Mouse (Mus musculus): ENCODE results near the gene Mgarp. TPM values are rescaled to one million over a fixed set of nuclear protein-coding genes. Genes with fewer than 3 reads are reported as not detected.
"Not testable (repeated sequence)": the region's sequence is repeated elsewhere in the genome, so short reads cannot be mapped to it uniquely, and the experiment has no call there.

Mgarp gene
- polyA plus RNA-seq (2015; fragmentation: Nextera tagmentation; extraction: Ambion mirVana): 1.5 and 2.2 TPM in 2 replicates

- H3K4me3 ChIP-seq: peak within 1 kb of the TSS; percentile 46
- H3K27ac ChIP-seq: no peak within 1 kb of the TSS
- no peaks in the 10 kb centered on the region for H3K36me3 ChIP-seq (ENCODE audit: poor library complexity, severe bottlenecking)
- H3K9ac ChIP-seq: peak within 1 kb of the TSS; percentile 58
- peaks cover 36% of the 10 kb centered on the region for H3K27me3 ChIP-seq
- peak within 1 kb of the TSS; percentile 73 for H3K4me2 ChIP-seq
- ATAC-seq: peak; percentile 83
- peaks cover 16% of the 10 kb centered on the region for H3K4me1 ChIP-seq
- WGBS: 3% methylated on average over 41 of the region's 41 CpGs
- H3K9me3 ChIP-seq (replicated peaks): no peaks in the 10 kb centered on the region
Observed at GRCm38 (mm10) chr3:51396219-51397068, at the start of gene Mgarp. Gene Mgarp (minus strand): TSS chr3:51396738.

DNA sequence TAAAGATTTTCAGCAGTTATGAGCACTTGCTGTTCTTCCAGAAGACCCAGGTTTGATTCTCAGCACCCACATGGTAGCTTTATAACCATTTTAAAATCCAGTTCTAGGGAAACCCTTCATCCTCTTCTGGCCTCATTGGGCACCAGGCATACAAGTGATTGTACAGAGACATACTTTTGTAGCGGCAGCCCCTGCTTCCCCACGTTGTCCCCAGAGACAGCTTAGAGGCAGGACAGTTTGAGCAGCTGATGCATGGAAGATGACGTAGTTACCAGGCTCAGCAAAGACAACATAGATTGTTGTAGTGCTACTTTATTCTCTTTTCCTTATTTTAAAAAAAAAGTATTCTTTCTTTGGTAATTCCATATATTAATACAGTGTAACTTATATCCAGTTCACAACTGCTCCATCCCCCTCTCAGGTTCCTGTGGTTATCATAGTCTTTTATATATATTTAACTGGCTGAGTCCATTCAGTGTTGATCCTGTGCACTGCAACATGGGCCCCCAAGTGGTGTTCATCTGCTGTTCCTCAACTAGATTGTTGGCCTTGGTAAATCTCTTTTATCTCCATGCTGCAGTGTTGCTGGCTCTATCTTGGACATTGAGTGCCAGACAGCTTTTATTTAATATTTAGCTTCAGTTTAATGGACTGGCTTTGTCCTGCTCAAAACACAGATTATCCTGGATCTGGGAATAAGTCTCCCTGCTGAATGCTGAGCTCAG lies 38.5 kb upstream of the Mgarp start:
- ATAC-seq: no peak
- H3K4me2 ChIP-seq: no peak overlapping the region
- WGBS: 93% methylated on average over 3 of the region's 3 CpGs
- 0 out of 2 replicates have a peak, but pooled peaks cover 3% of the 10 kb centered on the region for H3K9me3 ChIP-seq (replicated peaks)
- H3K4me1 ChIP-seq: no peaks in the 10 kb centered on the region
- no peak overlapping the region for H3K27ac ChIP-seq
- no peak overlapping the region for H3K9ac ChIP-seq
- H3K27me3 ChIP-seq: no peaks in the 10 kb centered on the region
- H3K36me3 ChIP-seq (ENCODE audit: poor library complexity, severe bottlenecking): peaks cover 10% of the 10 kb centered on the region; the same call in 1 of the 2 replicates
- H3K4me3 ChIP-seq: no peak overlapping the region

DNA sequence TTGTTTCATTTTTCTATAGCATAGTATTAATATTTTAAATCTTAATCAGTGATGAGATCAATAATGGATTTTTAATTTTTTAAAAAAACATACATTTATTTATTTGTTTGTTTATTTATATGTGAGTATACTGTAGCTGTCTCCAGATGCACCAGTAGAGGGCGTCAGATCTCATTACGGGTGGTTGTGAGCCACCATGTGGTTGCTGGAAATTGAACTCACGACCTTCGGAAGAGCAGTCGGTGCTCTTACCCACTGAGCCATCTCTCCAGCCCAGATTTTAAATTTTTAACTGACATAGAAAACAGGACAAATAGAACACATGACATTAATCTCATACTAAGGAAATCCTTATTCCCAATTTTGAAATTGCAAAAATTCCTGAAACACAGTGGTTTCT lies 37.8 kb upstream of the Mgarp start:
- not testable (repeated sequence) for H3K27ac ChIP-seq; H3K4me3 ChIP-seq; H3K27me3 ChIP-seq; H3K4me2 ChIP-seq; H3K9me3 ChIP-seq (replicated peaks); ATAC-seq; H3K4me1 ChIP-seq; H3K9ac ChIP-seq
- WGBS: 88% methylated on average over 5 of the region's 5 CpGs
- peaks cover 10% of the 10 kb centered on the region; the same call in 1 of the 2 replicates for H3K36me3 ChIP-seq (ENCODE audit: poor library complexity, severe bottlenecking)

- Histone ChIP-seq H3K4me3 (no peak overlapping the region), H3K4me2 (no peak overlapping the region), H3K27me3 (no peaks in the 10 kb centered on the region), H3K36me3 (ENCODE audit: poor library complexity, severe bottlenecking) (no peaks in the 10 kb centered on the region), H3K27ac (no peak overlapping the region), H3K9ac (no peak overlapping the region), H3K9me3 (replicated peaks) (no peaks in the 10 kb centered on the region), H3K4me1 (no peaks in the 10 kb centered on the region)
- ATAC-seq: no peak
Observed at GRCm38 (mm10) chr3:51425394-51425793, 28.9 kb upstream of the Mgarp start.

GRCm38 (mm10) chr3:51421921-51422320 lies 25.4 kb upstream of the Mgarp start:
- 88% methylated on average over 3 of the region's 3 CpGs for WGBS
- H3K9me3 ChIP-seq (replicated peaks): no peaks in the 10 kb centered on the region
- ATAC-seq: no peak

GRCm38 (mm10) chr3:51417966-51418365 lies 21.4 kb upstream of the Mgarp start:
- Histone ChIP-seq H3K9ac (no peak overlapping the region), H3K4me1 (peaks cover 33% of the 10 kb centered on the region), H3K4me2 (peak overlapping the region; percentile 87), H3K4me3 (peak overlapping the region; percentile 13; the same call in 1 of the 2 replicates), H3K27ac (no peak overlapping the region), H3K36me3 (ENCODE audit: poor library complexity, severe bottlenecking) (no peaks in the 10 kb centered on the region), H3K9me3 (replicated peaks) (no peaks in the 10 kb centered on the region), H3K27me3 (no peaks in the 10 kb centered on the region)
- WGBS: 80% methylated on average over 2 of the region's 2 CpGs
- ATAC-seq: no peak

More at GRCm38 (mm10) chr3:51421921-51422320, 25.4 kb upstream of the Mgarp start:
- H3K4me2 ChIP-seq: no peak overlapping the region
- no peak overlapping the region for H3K9ac ChIP-seq
- H3K4me3 ChIP-seq: no peak overlapping the region
- no peaks in the 10 kb centered on the region for H3K27me3 ChIP-seq
- H3K36me3 ChIP-seq (ENCODE audit: poor library complexity, severe bottlenecking): no peaks in the 10 kb centered on the region
- peaks cover 23% of the 10 kb centered on the region for H3K4me1 ChIP-seq
- no peak overlapping the region for H3K27ac ChIP-seq

GRCm38 (mm10) chr3:51417485-51417884 lies 20.9 kb upstream of the Mgarp start:
- Histone ChIP-seq H3K4me3 (peak overlapping the region; percentile 100), H3K4me2 (peak overlapping the region; percentile 87), H3K4me1 (peaks cover 33% of the 10 kb centered on the region), H3K9me3 (replicated peaks) (no peaks in the 10 kb centered on the region), H3K27me3 (no peaks in the 10 kb centered on the region), H3K36me3 (ENCODE audit: poor library complexity, severe bottlenecking) (no peaks in the 10 kb centered on the region), H3K27ac (no peak overlapping the region), H3K9ac (peak overlapping the region; percentile 98; the same call in 1 of the 2 replicates)
- no peak for ATAC-seq
- WGBS: 51% methylated on average over 2 of the region's 2 CpGs

DNA sequence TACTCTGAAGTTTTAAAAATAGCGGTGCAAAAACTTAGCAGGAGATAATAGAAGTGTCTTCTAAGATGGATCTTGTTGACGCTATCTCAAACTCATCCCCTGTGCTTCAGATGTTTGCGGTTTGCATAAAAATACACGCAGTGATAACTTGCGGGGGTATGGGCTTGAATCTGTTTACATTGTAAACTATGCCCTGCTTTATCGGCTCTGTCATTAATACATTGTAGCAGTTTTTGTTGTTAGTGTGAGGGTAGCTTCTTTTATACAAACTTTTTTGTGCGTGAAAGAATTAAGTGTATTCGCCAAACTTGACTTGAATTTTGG lies 20.6 kb upstream of the Mgarp start:
- Histone ChIP-seq H3K27ac (no peak overlapping the region), H3K36me3 (ENCODE audit: poor library complexity, severe bottlenecking) (no peaks in the 10 kb centered on the region), H3K27me3 (no peaks in the 10 kb centered on the region), H3K4me1 (peaks cover 33% of the 10 kb centered on the region), H3K9ac (peak overlapping the region; percentile 98), H3K9me3 (replicated peaks) (no peaks in the 10 kb centered on the region), H3K4me3 (peak overlapping the region; percentile 100), H3K4me2 (peak overlapping the region; percentile 87)
- WGBS: 8% methylated on average over 8 of the region's 8 CpGs
- ATAC-seq: no peak

DNA sequence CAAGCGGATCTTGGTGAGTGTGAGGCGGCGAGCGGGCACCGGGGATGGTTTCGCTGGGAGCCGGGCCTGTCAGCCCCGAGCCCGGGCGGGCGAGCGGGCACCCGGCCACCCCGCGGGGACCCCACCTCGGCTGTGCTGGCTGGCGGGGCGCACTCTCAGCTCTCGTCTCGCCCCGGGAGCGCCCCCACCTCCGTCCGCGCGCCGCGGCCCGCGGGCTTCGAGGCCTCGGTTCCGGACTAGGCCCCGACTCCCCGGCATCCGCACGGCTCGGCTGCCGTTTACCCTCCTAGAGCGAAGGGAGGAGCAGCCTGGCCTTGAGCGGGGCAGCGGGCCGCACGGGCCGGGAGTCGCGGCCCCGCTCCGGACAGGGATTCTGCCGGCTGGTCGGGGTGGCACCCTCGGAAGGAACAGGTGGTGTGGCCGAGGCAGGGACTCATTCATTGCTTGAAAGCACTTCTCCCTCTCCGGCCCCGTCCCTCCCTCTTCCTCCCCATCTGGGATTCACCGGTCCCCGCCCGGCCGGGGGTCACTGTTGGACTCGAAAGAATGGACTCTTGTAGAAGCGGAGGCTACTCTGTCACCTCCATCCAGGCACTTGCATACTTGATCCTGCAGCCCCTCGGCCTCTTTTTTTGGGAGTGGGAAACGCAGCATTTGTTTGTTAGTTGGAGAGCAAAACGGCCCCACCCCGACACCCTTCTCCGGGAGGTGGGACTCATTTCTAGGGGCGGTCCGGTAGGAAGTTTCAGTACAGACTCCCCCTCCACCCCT lies 20.0 kb upstream of the Mgarp start:
- peak overlapping the region; percentile 98 for H3K9ac ChIP-seq
- H3K4me1 ChIP-seq: peaks cover 33% of the 10 kb centered on the region
- no peaks in the 10 kb centered on the region for H3K9me3 ChIP-seq (replicated peaks)
- 0% methylated on average over 60 of the region's 68 CpGs for WGBS
- H3K4me2 ChIP-seq: peak overlapping the region; percentile 87
- H3K4me3 ChIP-seq: peak overlapping the region; percentile 100
- H3K27me3 ChIP-seq: no peaks in the 10 kb centered on the region
- ATAC-seq: peak; percentile 72
- no peaks in the 10 kb centered on the region for H3K36me3 ChIP-seq (ENCODE audit: poor library complexity, severe bottlenecking)
- peak overlapping the region; percentile 91 for H3K27ac ChIP-seq

- Histone ChIP-seq H3K9ac (peak overlapping the region; percentile 98), H3K27ac (peak overlapping the region; percentile 91), H3K36me3 (ENCODE audit: poor library complexity, severe bottlenecking) (no peaks in the 10 kb centered on the region), H3K4me3 (peak overlapping the region; percentile 100), H3K9me3 (replicated peaks) (no peaks in the 10 kb centered on the region), H3K4me1 (peaks cover 33% of the 10 kb centered on the region), H3K27me3 (no peaks in the 10 kb centered on the region), H3K4me2 (peak overlapping the region; percentile 87)
- ATAC-seq: peak; percentile 73
- 2% methylated on average over 8 of the region's 30 CpGs for WGBS
Observed at GRCm38 (mm10) chr3:51416073-51416363, 19.5 kb upstream of the Mgarp start.

DNA sequence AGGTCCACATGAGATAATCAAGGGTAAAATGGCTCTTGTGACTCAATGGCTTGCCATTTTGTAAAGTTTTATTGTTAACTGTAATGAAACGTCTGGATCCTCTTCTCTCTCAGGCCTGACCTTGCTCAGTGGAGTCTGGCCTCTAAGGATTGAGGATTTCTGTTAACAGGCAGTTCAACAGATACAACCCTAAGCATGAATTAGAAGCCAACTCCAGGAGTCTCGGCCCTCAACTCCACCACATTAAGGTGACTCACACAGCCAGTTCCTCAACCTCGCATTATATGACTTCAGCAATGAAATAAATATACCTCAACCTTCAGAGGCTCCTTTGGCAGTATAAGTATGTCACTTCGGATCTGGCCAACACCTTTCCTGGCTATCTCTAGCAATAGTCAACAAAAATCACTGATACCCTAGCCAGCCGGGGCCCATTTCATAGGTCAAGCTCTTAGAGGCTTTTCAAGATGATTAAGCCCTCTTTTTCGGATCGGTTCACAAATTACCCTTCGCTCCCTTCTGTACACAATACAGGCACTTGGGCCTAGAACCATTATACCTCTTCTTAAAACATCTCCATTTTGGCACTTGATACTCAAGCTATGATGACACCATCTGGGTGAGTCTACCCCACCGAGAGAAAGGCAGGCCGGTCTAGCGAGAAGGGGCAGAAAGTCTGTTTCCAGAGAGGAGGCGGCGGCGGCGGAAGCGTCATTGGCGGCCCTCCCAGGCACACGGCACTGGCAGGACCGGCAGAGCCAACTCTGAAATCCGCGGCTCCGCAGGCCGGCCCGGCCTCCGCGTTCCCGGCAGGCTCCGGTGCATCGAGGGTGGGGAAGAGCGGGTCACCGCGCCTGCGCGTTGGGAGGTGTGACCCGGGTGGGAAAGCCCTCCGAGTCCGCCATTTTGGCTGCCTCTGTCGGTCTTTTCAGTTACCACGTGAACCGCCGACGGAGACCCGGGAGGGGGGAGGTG lies 18.8 kb upstream of the Mgarp start, which contains the start of gene Naa15:
TSS of gene Naa15 (plus strand) at position 51 of the 975 bp plus-strand sequence.
- peak within 1 kb of the TSS; percentile 100 for H3K4me3 ChIP-seq
- peak; percentile 94 for ATAC-seq
- no peaks in the 10 kb centered on the region for H3K36me3 ChIP-seq (ENCODE audit: poor library complexity, severe bottlenecking)
- no peaks in the 10 kb centered on the region for H3K9me3 ChIP-seq (replicated peaks)
- H3K4me2 ChIP-seq: peak within 1 kb of the TSS; percentile 87
- peak within 1 kb of the TSS; percentile 98 for H3K9ac ChIP-seq
- H3K27ac ChIP-seq: peak within 1 kb of the TSS; percentile 91
- peaks cover 33% of the 10 kb centered on the region for H3K4me1 ChIP-seq
- H3K27me3 ChIP-seq: no peaks in the 10 kb centered on the region
- 5% methylated on average over 43 of the region's 43 CpGs for WGBS

All from forebrain, embryonic 13.5 days (tissue).